Mouse (Mus musculus): Measurements from ENCODE around the gene Aox3. TPM values are rescaled to one million over a fixed set of nuclear protein-coding genes. Genes with fewer than 3 reads are reported as not detected.

Aox3 gene
- total RNA-seq, 1 experiment, result 1.8 TPM

DNA sequence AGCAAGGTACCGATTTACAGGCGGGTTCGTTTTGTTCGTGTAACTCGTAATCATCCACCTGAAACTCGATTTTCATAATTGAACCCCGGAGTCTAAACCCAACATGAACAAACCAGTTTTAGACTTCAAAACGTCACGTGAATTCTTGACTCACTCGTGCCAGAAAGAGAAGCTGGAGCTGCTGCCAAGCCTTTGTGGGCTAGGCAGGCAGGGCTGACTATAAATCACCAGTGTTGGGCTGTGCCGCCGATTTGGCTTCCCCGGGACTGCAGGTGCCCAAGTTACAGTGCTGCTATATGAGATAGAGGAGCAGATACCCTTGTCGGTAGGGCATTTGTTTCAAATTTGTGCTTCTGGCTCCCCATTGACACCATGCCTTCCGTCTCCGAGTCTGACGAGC, 97.3 kb downstream of the Aox3 start, which contains the start of gene Aox4:
Gene Aox4 (plus strand): TSS at position 195 of the 400 bp plus-strand sequence.
- no peak for TF ChIP-seq HCFC1 (IDR thresholded peaks at IDR 0.05; ENCODE audit: borderline replicate concordance, insufficient read depth, low read length)
- TF ChIP-seq ZC3H11A (IDR thresholded peaks at IDR 0.05; ENCODE audit: borderline replicate concordance, low read depth, low read length), result no peak
- TF ChIP-seq ZNF384 (IDR thresholded peaks at IDR 0.05; ENCODE audit: low read depth, low read length), result no peak
- no peak for TF ChIP-seq MAFK (IDR thresholded peaks at IDR 0.05; ENCODE audit: insufficient read depth, low read depth, low read length)
- no peak for TF ChIP-seq CHD2 (IDR thresholded peaks at IDR 0.05; ENCODE audit: low read depth, low read length)
- in situ Hi-C loops (cut with MboI; ENCODE audit: low sequenced_read_pairs in 2 of 2, unreplicated experiment in 2 of 2), result no loop called here
- H3K27ac ChIP-seq (ENCODE audit: insufficient read depth, low read depth, low read length, poor library complexity, severe bottlenecking), result no peak within 1 kb of the TSS
- H3K9ac ChIP-seq (ENCODE audit: insufficient read depth, low read depth, low read length, poor library complexity, severe bottlenecking), result no peak within 1 kb of the TSS
- no peaks in the 10 kb centered on the region for H3K9me3 ChIP-seq (ENCODE audit: control insufficient read depth, insufficient read depth, low read depth, low read length)
- no peaks in the 10 kb centered on the region for H3K4me1 ChIP-seq (ENCODE audit: control insufficient read depth in 2 of 2, insufficient read depth in 2 of 2, low read length in 2 of 2, poor library complexity in 1 of 2)
- DNase-seq (ENCODE audit: low read depth, low spot score), result no peak
- H3K4me3 ChIP-seq (ENCODE audit: insufficient read depth in 1 of 2, low read depth in 1 of 2, low read length in 2 of 2, poor library complexity in 1 of 2, severe bottlenecking in 1 of 2), result no peak within 1 kb of the TSS
- no peaks in the 10 kb centered on the region for H3K36me3 ChIP-seq (ENCODE audit: control insufficient read depth, insufficient read depth, low read length, poor library complexity, severe bottlenecking)

DNA sequence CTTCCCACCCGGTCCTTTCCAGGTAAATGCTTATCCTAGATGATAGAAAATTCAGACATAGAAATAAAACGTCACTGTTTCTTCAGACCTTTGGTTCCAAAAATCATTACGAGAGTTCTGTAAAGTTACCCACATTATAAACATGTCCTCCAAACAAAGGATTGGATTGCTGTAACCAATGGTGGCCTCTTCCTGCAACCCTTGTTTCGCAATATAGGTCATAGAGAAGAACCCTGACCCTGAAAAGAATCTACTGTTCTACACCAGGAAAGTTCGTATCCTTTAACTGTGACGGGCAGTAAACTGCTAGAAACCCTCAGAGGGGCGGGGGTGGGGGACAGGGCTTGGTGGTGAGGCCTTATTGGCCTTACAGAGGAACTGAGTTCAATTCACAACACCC, 99.9 kb downstream of the Aox3 start:
- no peaks in the 10 kb centered on the region for H3K4me1 ChIP-seq (ENCODE audit: control insufficient read depth in 2 of 2, insufficient read depth in 2 of 2, low read length in 2 of 2, poor library complexity in 1 of 2)
- H3K27ac ChIP-seq (ENCODE audit: insufficient read depth, low read depth, low read length, poor library complexity, severe bottlenecking), result no peak overlapping the region
- no peak overlapping the region for H3K4me3 ChIP-seq (ENCODE audit: insufficient read depth in 1 of 2, low read depth in 1 of 2, low read length in 2 of 2, poor library complexity in 1 of 2, severe bottlenecking in 1 of 2)
- in situ Hi-C loops (cut with MboI; ENCODE audit: low sequenced_read_pairs in 2 of 2, unreplicated experiment in 2 of 2), result no loop called here
- H3K36me3 ChIP-seq (ENCODE audit: control insufficient read depth, insufficient read depth, low read length, poor library complexity, severe bottlenecking), result no peaks in the 10 kb centered on the region; the same call in 1 of the 2 replicates
- no peak overlapping the region for H3K9ac ChIP-seq (ENCODE audit: insufficient read depth, low read depth, low read length, poor library complexity, severe bottlenecking)
- H3K9me3 ChIP-seq (ENCODE audit: control insufficient read depth, insufficient read depth, low read depth, low read length), result no peaks in the 10 kb centered on the region
- DNase-seq (ENCODE audit: low read depth, low spot score), result no peak
- TF ChIP-seq MAFK (IDR thresholded peaks at IDR 0.05; ENCODE audit: insufficient read depth, low read depth, low read length) (no peak), CHD2 (IDR thresholded peaks at IDR 0.05; ENCODE audit: low read depth, low read length) (no peak), ZNF384 (IDR thresholded peaks at IDR 0.05; ENCODE audit: low read depth, low read length) (no peak), ZC3H11A (IDR thresholded peaks at IDR 0.05; ENCODE audit: borderline replicate concordance, low read depth, low read length) (no peak), HCFC1 (IDR thresholded peaks at IDR 0.05; ENCODE audit: borderline replicate concordance, insufficient read depth, low read length) (no peak)

DNA sequence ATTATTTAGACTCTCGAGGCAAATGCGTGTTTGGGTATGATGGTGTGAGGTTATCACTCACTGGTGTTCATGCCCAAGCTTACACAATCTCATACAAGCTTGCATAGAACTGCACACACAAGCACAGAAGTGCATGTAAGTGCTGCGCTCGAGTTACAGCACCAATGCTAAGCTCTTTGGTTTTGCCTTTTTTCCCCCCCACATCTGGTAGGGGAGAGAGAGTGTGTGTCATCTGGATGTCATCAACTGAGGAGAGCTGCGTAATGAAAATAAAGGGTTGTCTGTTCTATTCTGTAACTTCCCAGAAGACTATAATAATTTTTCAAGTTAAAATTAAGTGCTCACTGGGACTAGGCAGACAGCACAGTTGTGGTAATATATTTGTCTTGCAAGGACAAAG, 100.9 kb downstream of the Aox3 start:
- Histone ChIP-seq H3K36me3 (ENCODE audit: control insufficient read depth, insufficient read depth, low read length, poor library complexity, severe bottlenecking) (no peaks in the 10 kb centered on the region; the same call in 1 of the 2 replicates), H3K9ac (ENCODE audit: insufficient read depth, low read depth, low read length, poor library complexity, severe bottlenecking) (no peak overlapping the region), H3K27ac (ENCODE audit: insufficient read depth, low read depth, low read length, poor library complexity, severe bottlenecking) (no peak overlapping the region), H3K9me3 (ENCODE audit: control insufficient read depth, insufficient read depth, low read depth, low read length) (no peaks in the 10 kb centered on the region), H3K4me1 (ENCODE audit: control insufficient read depth in 2 of 2, insufficient read depth in 2 of 2, low read length in 2 of 2, poor library complexity in 1 of 2) (no peaks in the 10 kb centered on the region), H3K4me3 (ENCODE audit: insufficient read depth in 1 of 2, low read depth in 1 of 2, low read length in 2 of 2, poor library complexity in 1 of 2, severe bottlenecking in 1 of 2) (no peak overlapping the region)
- no peak for DNase-seq (ENCODE audit: low read depth, low spot score)
- in situ Hi-C loops (cut with MboI; ENCODE audit: low sequenced_read_pairs in 2 of 2, unreplicated experiment in 2 of 2), result no loop called here
- TF ChIP-seq HCFC1 (IDR thresholded peaks at IDR 0.05; ENCODE audit: borderline replicate concordance, insufficient read depth, low read length) (no peak), CHD2 (IDR thresholded peaks at IDR 0.05; ENCODE audit: low read depth, low read length) (no peak), ZNF384 (IDR thresholded peaks at IDR 0.05; ENCODE audit: low read depth, low read length) (no peak), ZC3H11A (IDR thresholded peaks at IDR 0.05; ENCODE audit: borderline replicate concordance, low read depth, low read length) (no peak), MAFK (IDR thresholded peaks at IDR 0.05; ENCODE audit: insufficient read depth, low read depth, low read length) (no peak)

DNA sequence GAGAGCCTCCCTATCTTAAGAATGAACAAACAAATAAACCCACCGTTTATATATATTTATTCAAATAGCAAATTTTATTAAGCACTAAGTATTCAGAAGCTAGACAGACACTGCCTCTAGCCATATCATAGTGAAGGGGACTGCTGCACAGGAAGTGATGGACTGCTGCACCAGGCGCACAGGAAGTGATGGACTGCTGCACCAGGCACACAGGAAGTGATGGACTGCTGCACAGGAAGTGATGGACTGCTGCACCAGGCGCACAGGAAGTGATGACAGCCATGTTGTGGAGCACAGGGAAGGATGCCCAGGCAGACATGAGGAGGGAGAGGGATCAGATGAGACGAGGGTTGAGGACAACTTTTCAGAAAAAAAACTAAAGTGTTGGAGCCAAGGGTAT, 102.4 kb downstream of the Aox3 start:
- in situ Hi-C loops (cut with MboI; ENCODE audit: low sequenced_read_pairs in 2 of 2, unreplicated experiment in 2 of 2), result no loop called here
- H3K36me3 ChIP-seq (ENCODE audit: control insufficient read depth, insufficient read depth, low read length, poor library complexity, severe bottlenecking), result no peaks in the 10 kb centered on the region; the same call in 1 of the 2 replicates
- H3K4me1 ChIP-seq (ENCODE audit: control insufficient read depth in 2 of 2, insufficient read depth in 2 of 2, low read length in 2 of 2, poor library complexity in 1 of 2), result no peaks in the 10 kb centered on the region
- no peaks in the 10 kb centered on the region for H3K9me3 ChIP-seq (ENCODE audit: control insufficient read depth, insufficient read depth, low read depth, low read length)
- H3K9ac ChIP-seq (ENCODE audit: insufficient read depth, low read depth, low read length, poor library complexity, severe bottlenecking), result no peak overlapping the region
- TF ChIP-seq ZC3H11A (IDR thresholded peaks at IDR 0.05; ENCODE audit: borderline replicate concordance, low read depth, low read length) (no peak), ZNF384 (IDR thresholded peaks at IDR 0.05; ENCODE audit: low read depth, low read length) (no peak), MAFK (IDR thresholded peaks at IDR 0.05; ENCODE audit: insufficient read depth, low read depth, low read length) (no peak), HCFC1 (IDR thresholded peaks at IDR 0.05; ENCODE audit: borderline replicate concordance, insufficient read depth, low read length) (no peak), CHD2 (IDR thresholded peaks at IDR 0.05; ENCODE audit: low read depth, low read length) (no peak)
- H3K27ac ChIP-seq (ENCODE audit: insufficient read depth, low read depth, low read length, poor library complexity, severe bottlenecking), result no peak overlapping the region
- DNase-seq (ENCODE audit: low read depth, low spot score), result no peak
- H3K4me3 ChIP-seq (ENCODE audit: insufficient read depth in 1 of 2, low read depth in 1 of 2, low read length in 2 of 2, poor library complexity in 1 of 2, severe bottlenecking in 1 of 2), result no peak overlapping the region

Data from ES-E14 (cell line).